ENCODE assay signal across 8 mouse cellular contexts in genomic region chr7:24400082-24400452, GRCm38 (mm10). TPM values are rescaled to one million over a fixed set of nuclear protein-coding genes. Genes with fewer than 3 reads are reported as not detected.
DNase-seq lines count a peak whose midpoint lies in the region; ATAC-seq lines count a peak whose summit lies in the region.
"Had no signal": no experiment of that assay in that cellular context is flagged by ENCODE, and none has a peak within 500 bp of the region (broad histone marks: within the 10 kb centered on the region; RNA-seq: fewer than 3 reads in every experiment).

No protein-coding gene starts in this region.

- no peaks in the 10 kb centered on the region for H3K27me3 ChIP-seq in megakaryocyte, embryonic 14.5 days (replicated peaks)
- H3K27me3 ChIP-seq in forebrain, embryonic 11.5 days (ENCODE audit: control insufficient read depth, insufficient read depth, low read length) = no peaks in the 10 kb centered on the region
- H3K27me3 ChIP-seq in limb, embryonic 13.5 days = no peaks in the 10 kb centered on the region
- H3K27me3 ChIP-seq in stomach, embryonic 15.5 days (replicated peaks) = no peaks in the 10 kb centered on the region

- H3K9me3 ChIP-seq in megakaryocyte, embryonic 14.5 days = peaks cover 5% of the 10 kb centered on the region
- peaks cover 3% of the 10 kb centered on the region; the same call in 1 of the 2 replicates for H3K9me3 ChIP-seq in forebrain, embryonic 11.5 days (ENCODE audit: control insufficient read depth, low read length)
- H3K9me3 ChIP-seq in limb, embryonic 13.5 days = peaks cover 8% of the 10 kb centered on the region; the same call in 1 of the 2 replicates
- no peaks in the 10 kb centered on the region for H3K9me3 ChIP-seq in stomach, embryonic 15.5 days

- H3K4me3 ChIP-seq in megakaryocyte, embryonic 14.5 days (replicated peaks) = peak overlapping the region; percentile 96
- peak overlapping the region; percentile 52 for H3K4me3 ChIP-seq in forebrain, embryonic 11.5 days (ENCODE audit: low read depth, low read length)
- H3K4me3 ChIP-seq in limb, embryonic 13.5 days = peak overlapping the region; percentile 61
- H3K4me3 ChIP-seq in stomach, embryonic 15.5 days (replicated peaks) = peak overlapping the region; percentile 62

- H3K36me3 ChIP-seq in megakaryocyte, embryonic 14.5 days (replicated peaks; ENCODE audit: low read length) = peaks cover 46% of the 10 kb centered on the region
- H3K36me3 ChIP-seq in forebrain, embryonic 11.5 days (ENCODE audit: control insufficient read depth, insufficient read depth, low read length) = no peaks in the 10 kb centered on the region
- peaks cover 28% of the 10 kb centered on the region for H3K36me3 ChIP-seq in limb, embryonic 13.5 days
- H3K36me3 ChIP-seq in stomach, embryonic 15.5 days = peaks cover 12% of the 10 kb centered on the region

- peak overlapping the region; percentile 74 for H3K9ac ChIP-seq in forebrain, embryonic 11.5 days (ENCODE audit: low read length)
- peak overlapping the region; percentile 69 for H3K9ac ChIP-seq in limb, embryonic 13.5 days
- H3K9ac ChIP-seq in stomach, embryonic 15.5 days = no peak overlapping the region

- 22% methylated on average over 3 of the region's 3 CpGs for WGBS in forebrain, embryonic 11.5 days
- 17% methylated on average over 3 of the region's 3 CpGs for WGBS in limb, embryonic 13.5 days
- 14% methylated on average over 3 of the region's 3 CpGs for WGBS in stomach, embryonic 15.5 days

- H3K4me1 ChIP-seq in megakaryocyte, embryonic 14.5 days = peaks cover 55% of the 10 kb centered on the region
- H3K4me1 ChIP-seq in forebrain, embryonic 11.5 days (replicated peaks; ENCODE audit: control insufficient read depth, insufficient read depth, low read length) = no peaks in the 10 kb centered on the region
- peaks cover 18% of the 10 kb centered on the region for H3K4me1 ChIP-seq in limb, embryonic 13.5 days
- H3K4me1 ChIP-seq in stomach, embryonic 15.5 days = peaks cover 8% of the 10 kb centered on the region

- no peak for ATAC-seq in megakaryocyte, adult 5-6 weeks (ENCODE audit: poor library complexity, severe bottlenecking)
- no peak for ATAC-seq in forebrain, embryonic 11.5 days (replicated peaks; ENCODE audit: low FRiP score)
- ATAC-seq in limb, embryonic 13.5 days (ENCODE audit: low FRiP score, low read depth) = peak; percentile 7; the same call in 1 of the 2 replicates
- 0 out of 2 replicates have a peak, but pooled peaks have one; percentile 0 for ATAC-seq in stomach, embryonic 15.5 days (ENCODE audit: insufficient read depth, low FRiP score, low read depth)
- ATAC-seq in CD4-positive, CD25-positive, alpha-beta regulatory T cell, adult 4 months = no peak

- H3K27ac ChIP-seq in forebrain, embryonic 11.5 days (ENCODE audit: low read depth, low read length) = peak overlapping the region; percentile 94; the same call in 1 of the 2 replicates
- peak overlapping the region; percentile 94 for H3K27ac ChIP-seq in limb, embryonic 13.5 days
- peak overlapping the region; percentile 97 for H3K27ac ChIP-seq in stomach, embryonic 15.5 days

- peak overlapping the region; percentile 49 for H3K4me2 ChIP-seq in forebrain, embryonic 11.5 days (ENCODE audit: low read depth, low read length, severe bottlenecking)
- H3K4me2 ChIP-seq in limb, embryonic 13.5 days (replicated peaks) = peak overlapping the region; percentile 68
- H3K4me2 ChIP-seq in stomach, embryonic 15.5 days = peak overlapping the region; percentile 67

- DNase-seq in forebrain, embryonic 11.5 days (ENCODE audit: low spot score) = no peak
- DNase-seq in adrenal gland, postnatal 14 days = no peak

RNA-seq across cellular contexts. Expression of gene Smg9, which starts 0.6 kb away (rescaled TPM):
- 42.3 and 58.9 TPM in 2 replicates for polyA plus RNA-seq in megakaryocyte, embryonic 14.5 days (2012; ENCODE audit: insufficient read depth, low replicate concordance)
- total RNA-seq in megakaryocyte, adult 5-6 weeks (2015) = 21.6 and 22.3 TPM in 2 replicates
- 16.7 and 30.3 TPM in 2 replicates for total RNA-seq in megakaryocyte, adult 5-6 weeks (2017)
- polyA plus RNA-seq in forebrain, embryonic 11.5 days (2014; fragmentation: Nextera tagmentation; extraction: Ambion mirVana) = 29.6 and 29.8 TPM in 2 replicates
- 24.5 and 25.1 TPM in 2 replicates for polyA plus RNA-seq in limb, embryonic 13.5 days (2015; fragmentation: Nextera tagmentation; extraction: Ambion mirVana)
- 20.9 and 23.7 TPM in 2 replicates for polyA plus RNA-seq in stomach, embryonic 15.5 days (2015; fragmentation: Nextera tagmentation; extraction: Ambion mirVana)
- 17.3 and 26.7 TPM in 2 replicates for total RNA-seq in adrenal gland, postnatal 14 days (2021)
- 10 to 100 TPM; 27.9 to 29.4 TPM for polyA plus RNA-seq in CD4-positive, CD25-positive, alpha-beta regulatory T cell, adult 4 months (2017; shearing (Covaris generic))

RNA-seq across cellular contexts. Expression of gene Kcnn4, which starts 30.0 kb away (rescaled TPM):
- 9.0 and 25.3 TPM in 2 replicates for polyA plus RNA-seq in megakaryocyte, embryonic 14.5 days (2012; ENCODE audit: insufficient read depth, low replicate concordance)
- total RNA-seq in megakaryocyte, adult 5-6 weeks (2015) = 5.9 and 7.6 TPM in 2 replicates
- 14.2 and 17.0 TPM in 2 replicates for total RNA-seq in megakaryocyte, adult 5-6 weeks (2017)
- 3.5 and 4.1 TPM in 2 replicates for polyA plus RNA-seq in forebrain, embryonic 11.5 days (2014; fragmentation: Nextera tagmentation; extraction: Ambion mirVana)
- polyA plus RNA-seq in limb, embryonic 13.5 days (2015; fragmentation: Nextera tagmentation; extraction: Ambion mirVana) = 1.4 and 2.4 TPM in 2 replicates
- polyA plus RNA-seq in stomach, embryonic 15.5 days (2015; fragmentation: Nextera tagmentation; extraction: Ambion mirVana) = 7.1 and 14.4 TPM in 2 replicates
- total RNA-seq in adrenal gland, postnatal 14 days (2021) = 4.9 and 7.3 TPM in 2 replicates
- polyA plus RNA-seq in CD4-positive, CD25-positive, alpha-beta regulatory T cell, adult 4 months (2017; shearing (Covaris generic)) = 100 to 1,000 TPM; 130 to 152 TPM

RNA-seq across cellular contexts. Expression of gene Lypd5, which starts 51.1 kb away (rescaled TPM):
- not detected in 2 replicates for polyA plus RNA-seq in megakaryocyte, embryonic 14.5 days (2012; ENCODE audit: insufficient read depth, low replicate concordance)
- not detected in 2 replicates for total RNA-seq in megakaryocyte, adult 5-6 weeks (2015)
- total RNA-seq in megakaryocyte, adult 5-6 weeks (2017) = not detected in 2 replicates
- not detected in 2 replicates for polyA plus RNA-seq in forebrain, embryonic 11.5 days (2014; fragmentation: Nextera tagmentation; extraction: Ambion mirVana)
- not detected in 2 replicates for polyA plus RNA-seq in limb, embryonic 13.5 days (2015; fragmentation: Nextera tagmentation; extraction: Ambion mirVana)
- polyA plus RNA-seq in stomach, embryonic 15.5 days (2015; fragmentation: Nextera tagmentation; extraction: Ambion mirVana) = 0.26 and 3.0 TPM in 2 replicates
- total RNA-seq in adrenal gland, postnatal 14 days (2021) = not detected in 2 replicates
- polyA plus RNA-seq in CD4-positive, CD25-positive, alpha-beta regulatory T cell, adult 4 months (2017; shearing (Covaris generic)) = under 1 TPM in 1 of 2 experiments, not detected in 1; 0.19 TPM
- total RNA-seq: left cerebral cortex, postnatal 25 days had no signal

RNA-seq across cellular contexts. Expression of gene Irgc1, which starts 52.0 kb away (rescaled TPM):
- 0.28 TPM in 1 of 2 replicates, not detected in the other for polyA plus RNA-seq in megakaryocyte, embryonic 14.5 days (2012; ENCODE audit: insufficient read depth, low replicate concordance)
- 0.74 and 1.8 TPM in 2 replicates for total RNA-seq in megakaryocyte, adult 5-6 weeks (2015)
- 0.66 and 0.94 TPM in 2 replicates for total RNA-seq in megakaryocyte, adult 5-6 weeks (2017)
- polyA plus RNA-seq in forebrain, embryonic 11.5 days (2014; fragmentation: Nextera tagmentation; extraction: Ambion mirVana) = not detected in 2 replicates
- not detected in 2 replicates for polyA plus RNA-seq in limb, embryonic 13.5 days (2015; fragmentation: Nextera tagmentation; extraction: Ambion mirVana)
- polyA plus RNA-seq in stomach, embryonic 15.5 days (2015; fragmentation: Nextera tagmentation; extraction: Ambion mirVana) = not detected in 2 replicates
- total RNA-seq in adrenal gland, postnatal 14 days (2021) = not detected in 2 replicates
- polyA plus RNA-seq in CD4-positive, CD25-positive, alpha-beta regulatory T cell, adult 4 months (2017; shearing (Covaris generic)) = under 1 TPM; 0.35 to 0.56 TPM

Comparison
In these comparisons a context has a peak if more than half of its experiments do, and no peak if none do; other contexts are left out.
1. ATAC-seq: peak in limb, embryonic 13.5 days (single experiment) and stomach, embryonic 15.5 days (single experiment); none in megakaryocyte, adult 5-6 weeks (single experiment), forebrain, embryonic 11.5 days (single experiment) and CD4-positive, CD25-positive, alpha-beta regulatory T cell, adult 4 months (single experiment).
2. Peak in every context shown above with its lines, with median percentiles within 50 percentile points of each other: H3K4me3 ChIP-seq, H3K27ac ChIP-seq and H3K4me2 ChIP-seq.